Mouse (Mus musculus) erythroblast, embryonic 14.5 days (primary cell): ENCODE measurements at regions not wholly inside any gene's neighbourhood (a gene's known extent, or its start where the extent isn't known, plus 50 kb on each side); places are given as distances from the start of the nearest gene placed in this dataset.

Experiments
- GATA1 ChIP-seq: IDR thresholded peaks from 2 replicates; pipeline ENCODE4 v1.6.1; 2012; ENCODE audit warnings: low read length, inconsistent platforms, mixed read lengths
- TAL1 ChIP-seq: IDR thresholded peaks from 3 replicates; pipeline ENCODE4 v1.6.1; 2012; ENCODE audit warnings: low read length, inconsistent platforms, mixed read lengths

- TF ChIP-seq TAL1 (no peak), GATA1 (no peak)
These were observed 58.0 kb upstream of the Ado start for GRCm38 (mm10) chr10:67606739-67607138.
